Mouse (Mus musculus) thymus, adult 2 months (tissue): ENCODE data around the gene Oxsr1. TPM values are rescaled to one million over a fixed set of nuclear protein-coding genes. Genes with fewer than 3 reads are reported as not detected.

Source experiments
- DNase-seq: peaks from one replicate; pipeline ENCODE4 v3.0.0; 2021
- H3K27ac ChIP-seq: fragments of 200-500 bp; 2 replicates; pipeline ENCODE4 v1.5.1; 2012; ENCODE audit warnings: low read length, control low read depth; ENCODE audit not compliant: control insufficient read depth, insufficient read depth
- H3K27me3 ChIP-seq: fragments of 200-500 bp; 2 replicates; pipeline ENCODE4 v1.6.1; 2012; ENCODE audit warnings: mild to moderate bottlenecking, low read length, moderate library complexity, mixed read lengths; ENCODE audit not compliant: control insufficient read depth, insufficient read depth
- H3K36me3 ChIP-seq: fragments of 200-500 bp; 2 replicates; pipeline ENCODE4 v1.6.1; 2012; ENCODE audit warnings: mild to moderate bottlenecking, low read length, moderate library complexity; ENCODE audit not compliant: control insufficient read depth, insufficient read depth
- H3K4me1 ChIP-seq: fragments of 200-500 bp; replicated peaks from 2 replicates; pipeline ENCODE4 v1.6.1; 2012; ENCODE audit warnings: low read length; ENCODE audit not compliant: control insufficient read depth, insufficient read depth
- H3K4me3 ChIP-seq: fragments of 200-500 bp; 2 replicates; pipeline ENCODE4 v1.5.1; 2012; ENCODE audit warnings: mild to moderate bottlenecking, low read length, control low read depth, moderate library complexity; ENCODE audit not compliant: control insufficient read depth, insufficient read depth
- CTCF ChIP-seq: fragments of 200-500 bp; IDR thresholded peaks from 2 replicates; pipeline ENCODE4 v1.5.1; 2012; ENCODE audit warnings: mild to moderate bottlenecking, control low read depth, low read length, moderate library complexity, borderline replicate concordance; ENCODE audit not compliant: control insufficient read depth, poor library complexity, insufficient read depth; ENCODE audit errors: extremely low read depth
- POLR2A ChIP-seq: fragments of 200-500 bp; IDR thresholded peaks from 2 replicates; pipeline ENCODE4 v1.6.1; 2012; ENCODE audit warnings: mild to moderate bottlenecking, low read length, control low read depth, moderate library complexity; ENCODE audit not compliant: control insufficient read depth, poor library complexity, insufficient read depth; ENCODE audit errors: extremely low read depth
- WGBS: fragments of 180-500 bp; shearing (Covaris S2); methylation state at CpG from one replicate; pipeline ENCODE4 v1.1.7; 2018; 5-methylcytosine and 5-hydroxymethylcytosine counted together
- polyA plus RNA-seq: library from polyadenylated mRNA; depleted of rRNA; stranded (reverse); fragments of >200 nt; gene quantifications from 2 replicates; pipeline ENCODE4 v1.2.3, GENCODE M21; 2012

The Oxsr1 gene
- polyA plus RNA-seq, 1 experiment, result 25.3 TPM

DNA sequence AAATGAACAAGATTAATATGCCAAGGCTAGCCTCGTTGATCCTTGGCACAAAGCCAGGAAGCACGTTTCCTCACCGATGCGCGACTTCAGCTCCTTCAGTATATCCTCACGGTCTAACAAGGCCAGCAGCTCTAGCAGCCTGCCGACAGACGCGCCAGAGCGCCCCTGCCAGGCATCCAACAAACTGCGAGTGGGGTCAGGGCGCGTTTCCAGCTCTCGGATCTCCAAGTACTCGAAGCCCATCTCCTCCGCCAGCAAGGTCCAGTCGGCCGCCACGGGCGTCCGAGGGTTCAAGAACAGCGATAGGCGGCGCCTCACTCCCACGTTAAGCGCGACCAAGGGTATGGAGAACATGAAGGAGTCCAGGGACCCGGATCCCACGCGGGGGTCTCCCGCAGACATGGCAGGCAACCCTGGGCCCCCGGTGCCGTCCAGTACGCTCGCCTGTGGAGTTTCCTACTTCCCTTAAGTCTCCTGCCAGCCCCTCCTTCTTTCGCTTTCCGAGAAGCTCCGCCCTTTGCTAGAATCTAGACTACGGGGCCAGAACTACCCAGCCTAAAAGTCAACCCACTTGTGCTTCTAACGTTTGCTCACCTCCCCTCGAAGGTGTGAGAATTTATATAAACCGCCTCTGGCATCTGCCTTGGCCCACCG lies 17.5 kb upstream of the Oxsr1 start, which contains the start of gene Acaa1a:
TSS of gene Acaa1a (plus strand) at position 119 of the 654 bp plus-strand sequence.
- peaks cover 15% of the 10 kb centered on the region for H3K4me1 ChIP-seq
- under 1% methylated on average over 43 of the region's 43 CpGs for WGBS

DNA sequence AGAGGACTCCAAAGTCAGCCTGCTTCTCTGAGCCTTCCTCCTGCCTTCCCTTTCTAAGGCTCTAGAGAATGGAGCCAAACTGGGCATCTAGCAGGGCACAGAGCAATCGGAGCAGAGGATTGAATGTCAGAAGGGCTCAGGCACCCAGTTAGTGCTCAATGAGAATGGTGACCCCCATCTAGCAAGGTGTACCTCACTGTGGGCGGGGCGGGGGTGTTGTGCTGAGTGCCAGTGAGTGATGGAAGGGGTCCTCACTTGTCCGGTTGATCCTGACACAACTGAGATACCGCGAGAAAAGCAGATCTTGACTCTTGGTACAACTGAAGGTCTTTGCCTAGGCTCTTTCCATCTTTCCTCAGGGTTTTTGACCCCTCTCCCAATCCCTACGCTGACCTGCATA lies 16.9 kb upstream of the Oxsr1 start:
- no peak for DNase-seq
- TF ChIP-seq CTCF, result no peak
- WGBS, result 39% methylated on average over 7 of the region's 7 CpGs
- Histone ChIP-seq H3K27ac (no peak overlapping the region), H3K4me1 (peaks cover 21% of the 10 kb centered on the region), H3K27me3 (no peaks in the 10 kb centered on the region), H3K36me3 (no peaks in the 10 kb centered on the region), H3K4me3 (peak overlapping the region; percentile 77)

More for the DNA sequence above, 17.5 kb upstream of the Oxsr1 start, which contains the start of gene Acaa1a:
- peak; percentile 66 for DNase-seq
- Histone ChIP-seq H3K27me3 (no peaks in the 10 kb centered on the region), H3K4me3 (peak within 1 kb of the TSS; percentile 95), H3K36me3 (no peaks in the 10 kb centered on the region), H3K27ac (peak within 1 kb of the TSS; percentile 59)
- TF ChIP-seq CTCF (peak; percentile 37; the same call in 1 of the 2 replicates), POLR2A (0 out of 2 replicates have a peak, but pooled peaks have one; percentile 42)

GRCm38 (mm10) chr9:119338350-119338749 lies 16.1 kb upstream of the Oxsr1 start:
- Histone ChIP-seq H3K4me1 (peaks cover 25% of the 10 kb centered on the region), H3K27ac (no peak overlapping the region), H3K4me3 (no peak overlapping the region), H3K27me3 (no peaks in the 10 kb centered on the region), H3K36me3 (no peaks in the 10 kb centered on the region)
- DNase-seq, result no peak
- TF ChIP-seq CTCF, result no peak
- no peak for TF ChIP-seq POLR2A
- 96% methylated on average over 3 of the region's 3 CpGs for WGBS

DNA sequence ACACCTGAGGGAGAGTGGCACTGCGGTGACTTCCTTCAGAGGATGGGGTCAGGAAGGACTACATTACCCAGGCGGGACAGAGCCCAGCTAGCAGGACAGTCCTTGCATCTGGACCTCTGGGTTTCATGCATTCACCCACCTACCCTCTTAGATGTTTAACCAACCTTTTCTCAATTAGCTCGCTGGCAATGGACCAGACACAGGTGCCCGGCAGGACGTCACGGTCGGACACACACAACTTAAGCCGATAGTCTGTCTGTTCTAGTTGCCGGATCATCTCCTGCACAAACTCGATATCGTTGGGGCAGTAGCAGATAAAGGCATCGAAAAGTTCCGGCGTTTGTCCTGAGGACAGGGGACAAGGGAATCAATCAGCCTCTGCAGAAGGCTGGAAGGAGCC lies 15.6 kb upstream of the Oxsr1 start:
- DNase-seq, result no peak
- no peaks in the 10 kb centered on the region for H3K27me3 ChIP-seq
- H3K27ac ChIP-seq, result no peak overlapping the region
- 98% methylated on average over 14 of the region's 14 CpGs for WGBS
- no peaks in the 10 kb centered on the region for H3K36me3 ChIP-seq
- no peak overlapping the region for H3K4me3 ChIP-seq
- H3K4me1 ChIP-seq, result peaks cover 25% of the 10 kb centered on the region
- TF ChIP-seq CTCF (no peak), POLR2A (no peak)

GRCm38 (mm10) chr9:119335571-119335970 lies 13.3 kb upstream of the Oxsr1 start:
- Histone ChIP-seq H3K27ac (no peak overlapping the region), H3K36me3 (no peaks in the 10 kb centered on the region), H3K4me1 (peaks cover 19% of the 10 kb centered on the region), H3K4me3 (no peak overlapping the region), H3K27me3 (no peaks in the 10 kb centered on the region)
- no peak for TF ChIP-seq CTCF
- no peak for TF ChIP-seq POLR2A
- DNase-seq, result no peak
- WGBS, result 91% methylated on average over 4 of the region's 4 CpGs

GRCm38 (mm10) chr9:119334834-119335233 lies 12.6 kb upstream of the Oxsr1 start:
- Histone ChIP-seq H3K36me3 (no peaks in the 10 kb centered on the region), H3K27ac (0 out of 2 replicates have a peak overlapping the region, but pooled peaks have one; percentile 13), H3K4me3 (no peak overlapping the region), H3K4me1 (peaks cover 19% of the 10 kb centered on the region), H3K27me3 (no peaks in the 10 kb centered on the region)
- TF ChIP-seq CTCF (no peak), POLR2A (no peak)
- WGBS, result 92% methylated on average over 2 of the region's 2 CpGs
- DNase-seq, result no peak
